7 mouse cellular contexts compared by ENCODE assay signal in genomic region chr3:88717198-88717798, GRCm38 (mm10). TPM values are rescaled to one million over a fixed set of nuclear protein-coding genes. Genes with fewer than 3 reads are reported as not detected.
DNase-seq lines count a peak whose midpoint lies in the region; ATAC-seq and TF ChIP-seq lines count a peak whose summit lies in the region.

No protein-coding gene starts in this region.

- peak; percentile 16 for DNase-seq in thymus, adult 2 months
- no peak for DNase-seq in thymus, postnatal 10 days (ENCODE audit: low spot score in 2 of 2)
- DNase-seq in forebrain, postnatal 0 days = no peak

- peak overlapping the region; percentile 15; the same call in 1 of the 2 replicates for H3K27ac ChIP-seq in thymus, adult 2 months (ENCODE audit: control insufficient read depth, insufficient read depth, low read length)
- peak overlapping the region; percentile 78 for H3K27ac ChIP-seq in brown adipose tissue, adult 24 weeks (replicated peaks; ENCODE audit: low read depth, low read length)
- H3K27ac ChIP-seq in forebrain, postnatal 0 days (ENCODE audit: low read depth, low read length) = no peak overlapping the region
- H3K27ac ChIP-seq in kidney, embryonic 16.5 days (ENCODE audit: low read length) = peak overlapping the region; percentile 73
- peak overlapping the region; percentile 78 for H3K27ac ChIP-seq in lung, embryonic 15.5 days
- no peak overlapping the region for H3K27ac ChIP-seq in olfactory bulb, adult 2 months (ENCODE audit: insufficient read depth, low read depth, low read length)

- no peaks in the 10 kb centered on the region for H3K9me3 ChIP-seq in forebrain, postnatal 0 days (ENCODE audit: low read length)
- H3K9me3 ChIP-seq in kidney, embryonic 16.5 days (ENCODE audit: low read length) = no peaks in the 10 kb centered on the region
- no peaks in the 10 kb centered on the region for H3K9me3 ChIP-seq in lung, embryonic 15.5 days

- peak overlapping the region; percentile 77 for H3K4me2 ChIP-seq in forebrain, postnatal 0 days (ENCODE audit: low read depth)
- H3K4me2 ChIP-seq in kidney, embryonic 16.5 days (replicated peaks; ENCODE audit: low read depth, low read length) = peak overlapping the region; percentile 69
- H3K4me2 ChIP-seq in lung, embryonic 15.5 days = peak overlapping the region; percentile 60

- no peak for TF ChIP-seq POLR2A in thymus, adult 2 months (IDR thresholded peaks at IDR 0.05; ENCODE audit: control insufficient read depth, extremely low read depth, insufficient read depth, low read length, poor library complexity)
- TF ChIP-seq POLR2A in olfactory bulb, adult 2 months (IDR thresholded peaks at IDR 0.05; ENCODE audit: insufficient read depth, low read depth, low read length) = no peak

- H3K4me1 ChIP-seq in thymus, adult 2 months (replicated peaks; ENCODE audit: control insufficient read depth, insufficient read depth, low read length) = peaks cover 5% of the 10 kb centered on the region
- peaks cover 5% of the 10 kb centered on the region for H3K4me1 ChIP-seq in brown adipose tissue, adult 24 weeks (ENCODE audit: control insufficient read depth, insufficient read depth, insufficient read length, low read length)
- H3K4me1 ChIP-seq in forebrain, postnatal 0 days (ENCODE audit: insufficient read depth) = peaks cover 10% of the 10 kb centered on the region; the same call in 1 of the 2 replicates
- H3K4me1 ChIP-seq in kidney, embryonic 16.5 days (ENCODE audit: insufficient read depth, low read length) = peaks cover 20% of the 10 kb centered on the region
- H3K4me1 ChIP-seq in lung, embryonic 15.5 days = peaks cover 19% of the 10 kb centered on the region
- H3K4me1 ChIP-seq in olfactory bulb, adult 2 months (ENCODE audit: control insufficient read depth, insufficient read depth, low read length) = 0 out of 2 replicates have a peak, but pooled peaks cover 2% of the 10 kb centered on the region

- H3K9ac ChIP-seq in forebrain, postnatal 0 days = peak overlapping the region; percentile 55
- H3K9ac ChIP-seq in kidney, embryonic 16.5 days (replicated peaks; ENCODE audit: low read length) = peak overlapping the region; percentile 81
- peak overlapping the region; percentile 72 for H3K9ac ChIP-seq in lung, embryonic 15.5 days

- 6% methylated on average over 9 of the region's 9 CpGs for WGBS in thymus, adult 2 months
- WGBS in forebrain, postnatal 0 days = 4% methylated on average over 9 of the region's 9 CpGs
- WGBS in kidney, embryonic 16.5 days = 4% methylated on average over 9 of the region's 9 CpGs
- WGBS in lung, embryonic 15.5 days = 3% methylated on average over 9 of the region's 9 CpGs
- WGBS in olfactory bulb, adult 2 months = 2% methylated on average over 9 of the region's 9 CpGs

- H3K36me3 ChIP-seq in thymus, adult 2 months (ENCODE audit: control insufficient read depth, insufficient read depth, low read length) = peaks cover 16% of the 10 kb centered on the region
- peaks cover 27% of the 10 kb centered on the region for H3K36me3 ChIP-seq in forebrain, postnatal 0 days (ENCODE audit: insufficient read depth)
- H3K36me3 ChIP-seq in kidney, embryonic 16.5 days (ENCODE audit: insufficient read depth, low read length) = peaks cover 25% of the 10 kb centered on the region
- peaks cover 39% of the 10 kb centered on the region for H3K36me3 ChIP-seq in lung, embryonic 15.5 days

- TF ChIP-seq CTCF in thymus, adult 2 months (IDR thresholded peaks at IDR 0.05; ENCODE audit: borderline replicate concordance, control insufficient read depth, extremely low read depth, insufficient read depth, low read length, poor library complexity) = no peak
- TF ChIP-seq CTCF in forebrain, postnatal 0 days (IDR thresholded peaks at IDR 0.05; ENCODE audit: low read depth) = no peak
- no peak for TF ChIP-seq CTCF in olfactory bulb, adult 2 months (IDR thresholded peaks at IDR 0.05; ENCODE audit: insufficient read depth, low read depth, low read length)

- peak; percentile 57 for ATAC-seq in forebrain, postnatal 0 days
- peak; percentile 75; the same call in 1 of the 2 replicates for ATAC-seq in kidney, embryonic 16.5 days (ENCODE audit: low FRiP score, low TSS enrichment)
- ATAC-seq in lung, embryonic 15.5 days (ENCODE audit: borderline replicate concordance, extremely low read depth, low FRiP score, low TSS enrichment) = peak; percentile 67

- no peaks in the 10 kb centered on the region for H3K27me3 ChIP-seq in thymus, adult 2 months (ENCODE audit: control insufficient read depth, insufficient read depth, low read length)
- H3K27me3 ChIP-seq in forebrain, postnatal 0 days (ENCODE audit: insufficient read depth, low read length) = no peaks in the 10 kb centered on the region
- H3K27me3 ChIP-seq in kidney, embryonic 16.5 days (ENCODE audit: insufficient read depth, low read length) = no peaks in the 10 kb centered on the region
- no peaks in the 10 kb centered on the region for H3K27me3 ChIP-seq in lung, embryonic 15.5 days

- peak overlapping the region; percentile 56 for H3K4me3 ChIP-seq in thymus, adult 2 months (ENCODE audit: control insufficient read depth, insufficient read depth, low read length)
- peak overlapping the region; percentile 90 for H3K4me3 ChIP-seq in brown adipose tissue, adult 24 weeks (ENCODE audit: insufficient read depth, low read depth, low read length)
- H3K4me3 ChIP-seq in forebrain, postnatal 0 days (ENCODE audit: low read depth, low read length) = peak overlapping the region; percentile 68
- peak overlapping the region; percentile 84 for H3K4me3 ChIP-seq in kidney, embryonic 16.5 days (ENCODE audit: low read length)
- peak overlapping the region; percentile 67 for H3K4me3 ChIP-seq in lung, embryonic 15.5 days
- peak overlapping the region; percentile 80 for H3K4me3 ChIP-seq in olfactory bulb, adult 2 months (ENCODE audit: insufficient read depth, low read depth, low read length)

RNA-seq across cellular contexts. Expression of gene Rit1, which starts 0.7 kb away (rescaled TPM):
- 35.4 and 44.5 TPM in 2 replicates for polyA plus RNA-seq in thymus, adult 2 months (2012; rRNA removed)
- 22.5 and 27.8 TPM in 2 replicates for polyA plus RNA-seq in brown adipose tissue, adult 24 weeks (2012; ENCODE audit: insufficient read depth, insufficient read length, missing spikeins)
- 58.2 and 61.2 TPM in 2 replicates for total RNA-seq in forebrain, postnatal 0 days (2014; rRNA removed)
- polyA plus RNA-seq in forebrain, postnatal 0 days (2015; fragmentation: Nextera tagmentation; extraction: Ambion mirVana) = 54.9 and 62.3 TPM in 2 replicates
- polyA plus RNA-seq in kidney, embryonic 16.5 days (2015; fragmentation: Nextera tagmentation; extraction: Ambion mirVana) = 59.5 and 59.6 TPM in 2 replicates
- polyA plus RNA-seq in lung, embryonic 15.5 days (2015; fragmentation: Nextera tagmentation; extraction: Ambion mirVana) = 58.3 and 62.8 TPM in 2 replicates
- not detected in 2 replicates for polyA plus RNA-seq in olfactory bulb, adult 2 months (2012; ENCODE audit: insufficient read depth, insufficient read length, low replicate concordance, missing spikeins)

RNA-seq across cellular contexts. Expression of gene Khdc4, which starts 31.7 kb away (rescaled TPM):
- 116 and 124 TPM in 2 replicates for polyA plus RNA-seq in thymus, adult 2 months (2012; rRNA removed)
- 17.1 and 28.6 TPM in 2 replicates for polyA plus RNA-seq in brown adipose tissue, adult 24 weeks (2012; ENCODE audit: insufficient read depth, insufficient read length, missing spikeins)
- 80.4 and 93.3 TPM in 2 replicates for total RNA-seq in forebrain, postnatal 0 days (2014; rRNA removed)
- polyA plus RNA-seq in forebrain, postnatal 0 days (2015; fragmentation: Nextera tagmentation; extraction: Ambion mirVana) = 45.9 and 55.1 TPM in 2 replicates
- polyA plus RNA-seq in kidney, embryonic 16.5 days (2015; fragmentation: Nextera tagmentation; extraction: Ambion mirVana) = 92.2 and 97.3 TPM in 2 replicates
- 90.7 and 93.1 TPM in 2 replicates for polyA plus RNA-seq in lung, embryonic 15.5 days (2015; fragmentation: Nextera tagmentation; extraction: Ambion mirVana)
- polyA plus RNA-seq in olfactory bulb, adult 2 months (2012; ENCODE audit: insufficient read depth, insufficient read length, low replicate concordance, missing spikeins) = 301 TPM in 1 of 2 replicates, not detected in the other

RNA-seq across cellular contexts. Expression of gene Syt11, which starts 57.7 kb away (rescaled TPM):
- polyA plus RNA-seq in thymus, adult 2 months (2012; rRNA removed) = 3.2 and 3.5 TPM in 2 replicates
- polyA plus RNA-seq in brown adipose tissue, adult 24 weeks (2012; ENCODE audit: insufficient read depth, insufficient read length, missing spikeins) = 3.3 and 6.7 TPM in 2 replicates
- 147 and 164 TPM in 2 replicates for total RNA-seq in forebrain, postnatal 0 days (2014; rRNA removed)
- polyA plus RNA-seq in forebrain, postnatal 0 days (2015; fragmentation: Nextera tagmentation; extraction: Ambion mirVana) = 197 and 240 TPM in 2 replicates
- polyA plus RNA-seq in kidney, embryonic 16.5 days (2015; fragmentation: Nextera tagmentation; extraction: Ambion mirVana) = 12.6 and 13.7 TPM in 2 replicates
- 7.5 and 7.7 TPM in 2 replicates for polyA plus RNA-seq in lung, embryonic 15.5 days (2015; fragmentation: Nextera tagmentation; extraction: Ambion mirVana)
- polyA plus RNA-seq in olfactory bulb, adult 2 months (2012; ENCODE audit: insufficient read depth, insufficient read length, low replicate concordance, missing spikeins) = 88.7 and 382 TPM in 2 replicates

Comparison
In these comparisons a context has a peak if more than half of its experiments do, and no peak if none do; other contexts are left out.
1. H3K27ac ChIP-seq: peak in thymus, adult 2 months (single experiment), brown adipose tissue, adult 24 weeks (single experiment), kidney, embryonic 16.5 days (single experiment) and lung, embryonic 15.5 days (single experiment); none in forebrain, postnatal 0 days (single experiment) and olfactory bulb, adult 2 months (single experiment).
2. RNA of gene Rit1, which starts 0.7 kb away (polyA plus RNA-seq): 54.9 to 62.3 TPM in forebrain, postnatal 0 days, 59.5 to 59.6 TPM in kidney, embryonic 16.5 days, 58.3 to 62.8 TPM in lung, embryonic 15.5 days, 35.4 to 44.5 TPM in thymus, adult 2 months and 22.5 to 27.8 TPM in brown adipose tissue, adult 24 weeks; not detected in olfactory bulb, adult 2 months; every median in the first group is over 10 times any median in the second.
3. Peak in every context shown above with its lines, with median percentiles within 50 percentile points of each other: H3K4me3 ChIP-seq, ATAC-seq, H3K4me2 ChIP-seq and H3K9ac ChIP-seq.